Mouse (Mus musculus) cortical plate, adult 2 months (tissue): Measurements from ENCODE around the gene Pygb. TPM values are rescaled to one million over a fixed set of nuclear protein-coding genes. Genes with fewer than 3 reads are reported as not detected.
A peak's percentile ranks its signal among the peaks of the same experiment; 100 is the strongest.

Experiments
- H3K27ac ChIP-seq: fragments of 200-500 bp; 2 replicates; pipeline ENCODE4 v1.5.1; 2012; ENCODE audit warnings: low read length, control low read depth, inconsistent platforms; ENCODE audit not compliant: insufficient read depth
- H3K4me1 ChIP-seq: fragments of 200-500 bp; 2 replicates; pipeline ENCODE4 v1.6.1; 2011; ENCODE audit warnings: low read length; ENCODE audit not compliant: control insufficient read depth, insufficient read depth
- H3K4me3 ChIP-seq: fragments of 200-500 bp; 2 replicates; pipeline ENCODE4 v1.5.1; 2011; ENCODE audit warnings: mild to moderate bottlenecking, low read length, control low read depth; ENCODE audit not compliant: insufficient read depth
- CTCF ChIP-seq: fragments of 200-500 bp; IDR thresholded peaks from 2 replicates; pipeline ENCODE4 v1.5.1; 2011; ENCODE audit warnings: mild to moderate bottlenecking, control low read depth, low read length; ENCODE audit not compliant: insufficient read depth; ENCODE audit errors: extremely low read depth
- POLR2A ChIP-seq: fragments of 200-500 bp; IDR thresholded peaks from 2 replicates; pipeline ENCODE4 v1.6.1; 2011; ENCODE audit warnings: mild to moderate bottlenecking, low read length, control low read depth; ENCODE audit not compliant: insufficient read depth; ENCODE audit errors: extremely low read depth
- polyA plus RNA-seq: library from polyadenylated mRNA; depleted of rRNA; stranded (reverse); fragments of >200 nt; gene quantifications from 2 replicates; pipeline ENCODE4 v1.2.3, GENCODE M21; 2012

Pygb gene
- polyA plus RNA-seq, 1 experiment: 131 TPM

DNA sequence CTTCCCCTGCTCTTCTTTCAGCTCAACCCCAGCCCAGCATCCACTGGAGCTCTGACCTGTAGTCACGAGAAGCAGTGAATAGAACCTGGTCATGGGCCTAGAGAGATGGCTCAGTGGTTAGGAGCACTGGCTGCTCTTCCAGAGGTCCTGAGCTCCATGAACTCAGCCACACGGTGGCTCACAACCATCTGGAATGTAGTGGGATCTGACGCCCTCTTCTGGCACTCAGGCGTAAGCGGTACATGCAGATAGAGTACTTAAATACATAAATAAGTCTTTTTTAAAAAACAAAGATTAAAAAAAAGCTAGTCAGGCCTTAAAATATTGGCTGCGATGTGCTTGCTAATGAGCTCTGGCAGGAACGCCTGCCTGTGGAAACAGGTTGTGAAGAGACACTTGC, 25.1 kb upstream of the Pygb start:
- Histone ChIP-seq H3K27ac (no peak overlapping the region), H3K4me1 (no peaks in the 10 kb centered on the region), H3K4me3 (no peak overlapping the region)
- no peak for TF ChIP-seq POLR2A
- peak; percentile 38 for TF ChIP-seq CTCF

DNA sequence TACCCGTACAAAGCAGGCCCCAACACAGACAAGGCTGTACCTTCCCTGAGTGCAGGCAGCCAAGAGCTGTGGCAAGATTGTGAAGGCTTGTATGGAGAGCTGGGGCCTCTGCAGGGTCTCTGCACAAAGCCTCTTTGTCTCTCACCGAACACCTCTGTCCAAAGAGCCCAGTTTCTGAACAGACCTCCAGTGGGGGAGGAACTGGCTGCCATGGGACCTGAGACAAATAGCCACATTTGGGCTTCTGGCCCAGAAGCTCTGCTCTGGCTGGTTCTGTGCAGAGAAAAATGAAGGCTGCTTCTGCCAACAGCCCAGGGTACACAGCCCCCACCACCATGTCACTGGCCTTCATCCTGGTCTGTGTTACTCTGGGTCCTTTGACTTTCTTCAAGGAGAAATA, 20.9 kb upstream of the Pygb start:
- Histone ChIP-seq H3K4me1 (no peaks in the 10 kb centered on the region; the same call in 1 of the 2 replicates), H3K4me3 (no peak overlapping the region), H3K27ac (peak overlapping the region; percentile 54)
- no peak for TF ChIP-seq CTCF
- no peak for TF ChIP-seq POLR2A

DNA sequence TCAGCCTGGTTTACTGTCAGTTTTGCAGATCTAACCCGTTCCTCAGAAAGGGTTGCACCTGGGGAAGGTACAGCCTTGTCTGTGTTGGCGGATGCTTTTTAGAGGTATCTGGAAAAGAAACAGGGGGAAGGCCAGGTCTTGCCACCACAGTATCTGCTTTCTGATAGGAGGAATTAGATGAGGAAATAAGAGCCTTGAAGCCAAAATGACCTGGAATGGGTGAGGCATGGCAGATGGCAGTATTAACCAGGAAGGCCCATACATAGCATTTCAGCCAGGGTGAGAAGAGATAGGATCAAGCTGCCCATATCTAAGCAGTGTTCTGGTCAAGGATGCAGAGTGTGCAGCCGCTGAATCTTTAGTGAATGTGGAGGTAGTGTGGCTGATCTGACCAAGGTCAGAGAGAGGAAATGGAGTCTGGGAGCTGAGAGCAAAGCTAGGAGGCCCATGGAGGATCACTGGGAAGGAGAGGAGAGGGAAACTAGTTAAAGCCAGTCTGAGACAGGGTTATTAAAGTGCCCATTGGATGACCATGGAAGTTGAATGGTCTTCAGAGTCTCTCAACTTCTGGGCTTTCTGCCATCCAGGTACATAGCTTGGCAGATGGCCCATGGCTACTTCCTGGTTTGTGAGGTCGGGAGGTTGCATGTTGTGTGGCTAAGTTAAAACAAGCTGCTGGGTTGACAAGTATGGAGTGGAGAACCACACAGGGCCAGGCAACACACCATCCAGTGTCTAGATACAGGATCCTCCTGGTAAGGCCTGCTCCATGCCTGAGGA, 20.3 kb upstream of the Pygb start:
- Histone ChIP-seq H3K4me1 (peaks cover 4% of the 10 kb centered on the region), H3K4me3 (no peak overlapping the region), H3K27ac (0 out of 2 replicates have a peak overlapping the region, but pooled peaks have one; percentile 35)
- TF ChIP-seq POLR2A: no peak
- no peak for TF ChIP-seq CTCF

DNA sequence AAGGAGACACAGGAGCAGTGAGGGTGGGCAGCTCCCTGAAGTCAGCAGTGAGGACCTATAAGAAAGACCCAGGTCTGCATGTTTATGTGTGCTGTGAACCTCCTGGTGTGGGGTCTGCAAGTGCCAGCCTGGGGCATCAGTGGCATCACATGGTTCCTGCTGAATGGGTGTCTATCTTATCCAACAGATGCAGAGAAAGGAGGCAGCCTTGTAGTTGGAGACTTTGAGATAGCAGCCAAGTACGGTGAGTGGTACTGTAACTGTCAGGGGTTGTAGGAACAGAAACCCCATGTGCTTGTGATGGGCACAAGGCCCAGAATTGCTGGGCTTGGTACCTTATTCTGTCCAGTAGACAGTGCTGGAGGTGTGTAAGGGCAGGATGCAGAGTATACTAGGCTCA, 17.9 kb upstream of the Pygb start:
- H3K27ac ChIP-seq: no peak overlapping the region
- peaks cover 4% of the 10 kb centered on the region for H3K4me1 ChIP-seq
- H3K4me3 ChIP-seq: no peak overlapping the region
- TF ChIP-seq POLR2A (no peak), CTCF (no peak)

DNA sequence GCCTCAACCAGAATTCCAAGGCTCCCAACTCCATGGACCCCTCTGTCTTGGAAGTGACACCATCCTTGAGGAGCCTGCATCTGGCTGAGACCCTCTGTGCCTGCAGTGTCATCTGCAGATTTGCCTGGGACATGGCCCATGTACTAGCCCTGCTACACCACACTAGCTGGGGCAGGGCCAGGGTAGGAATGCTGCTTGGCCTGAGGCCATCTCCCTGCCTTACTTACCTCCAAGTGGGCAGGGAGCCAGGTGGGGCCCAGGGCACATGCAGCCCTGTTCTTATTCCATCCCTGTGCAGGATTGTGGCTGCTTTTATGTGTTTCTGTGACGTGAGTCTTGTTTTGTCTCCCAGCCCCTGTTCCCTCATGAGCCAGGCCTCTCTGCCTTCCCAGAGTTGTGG, 15.8 kb upstream of the Pygb start:
- Histone ChIP-seq H3K27ac (no peak overlapping the region), H3K4me3 (no peak overlapping the region), H3K4me1 (peaks cover 5% of the 10 kb centered on the region)
- TF ChIP-seq CTCF: no peak
- TF ChIP-seq POLR2A: no peak

DNA sequence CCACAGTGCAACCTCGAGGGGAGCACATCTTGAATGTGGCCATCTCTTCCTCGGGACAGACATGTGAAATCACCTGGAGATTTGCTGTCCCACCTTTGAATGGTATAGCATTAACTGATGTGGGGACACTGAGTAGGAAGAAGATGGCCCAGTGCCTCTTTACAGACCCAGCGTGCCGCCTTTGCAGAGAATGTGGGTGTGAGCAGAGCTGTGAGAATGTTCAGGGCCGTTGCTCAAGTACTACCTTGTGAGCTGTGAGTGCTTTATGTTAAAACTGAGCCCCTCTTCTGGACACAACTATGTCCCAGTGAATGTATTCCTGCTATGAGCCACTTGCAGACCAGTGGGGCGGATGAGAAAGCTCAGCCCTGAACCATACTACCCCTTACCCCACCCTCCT, 15.4 kb upstream of the Pygb start:
- H3K4me3 ChIP-seq: no peak overlapping the region
- no peak for TF ChIP-seq POLR2A
- TF ChIP-seq CTCF: no peak
- no peak overlapping the region for H3K27ac ChIP-seq
- peaks cover 5% of the 10 kb centered on the region for H3K4me1 ChIP-seq

DNA sequence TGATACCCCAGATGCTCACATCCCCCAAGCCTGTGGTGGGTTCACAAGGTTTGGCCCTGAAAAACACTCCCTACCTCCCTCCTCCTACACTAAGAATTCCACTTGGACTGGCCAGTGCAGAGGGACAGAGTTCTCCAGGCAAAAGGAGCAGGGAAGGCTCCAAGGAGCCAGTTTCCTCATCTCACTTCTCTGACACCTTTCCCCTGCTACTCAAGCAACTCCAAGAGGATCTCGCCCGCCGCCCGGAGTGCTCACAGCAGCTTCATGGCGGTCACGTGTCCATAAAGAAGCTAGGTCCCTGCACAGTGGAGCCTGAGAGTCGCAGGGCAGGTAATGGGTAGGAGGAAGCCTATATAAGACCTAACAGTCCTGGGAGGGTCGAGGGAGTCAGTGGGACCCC, 14.5 kb upstream of the Pygb start:
- H3K4me3 ChIP-seq: no peak overlapping the region
- TF ChIP-seq CTCF: no peak
- TF ChIP-seq POLR2A: no peak
- peaks cover 5% of the 10 kb centered on the region for H3K4me1 ChIP-seq
- H3K27ac ChIP-seq: no peak overlapping the region

DNA sequence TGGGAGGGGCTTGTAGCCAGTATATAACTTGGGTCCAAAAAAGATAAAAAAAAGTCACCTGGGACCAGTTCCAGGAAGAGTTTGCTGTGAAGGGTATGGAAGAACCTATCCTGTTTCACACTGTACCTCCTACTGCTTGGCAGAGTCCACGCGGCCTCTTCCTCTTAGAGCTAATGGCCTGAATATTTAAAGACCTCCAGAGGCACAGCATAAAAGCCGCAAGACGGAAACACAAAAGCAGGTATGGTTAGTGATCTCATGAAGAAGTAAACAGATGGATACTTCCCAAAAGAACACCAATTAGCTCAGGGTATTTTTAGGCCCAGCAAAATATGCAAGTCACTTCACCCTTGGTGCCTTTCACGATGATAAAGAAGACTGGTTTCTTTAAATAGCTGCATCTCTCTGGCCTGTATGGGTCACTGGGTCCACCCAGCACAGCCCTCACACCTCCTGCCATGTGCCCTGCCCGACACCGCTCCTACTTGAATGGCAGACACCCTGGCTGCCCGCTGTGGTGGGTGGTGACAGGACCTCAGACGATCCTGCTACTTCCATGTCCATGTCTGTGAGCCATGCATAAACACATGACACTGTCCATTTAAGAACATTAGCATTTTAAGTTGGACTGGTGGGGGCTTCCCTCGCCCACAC, 13.9 kb upstream of the Pygb start:
- TF ChIP-seq CTCF (no peak), POLR2A (no peak)
- Histone ChIP-seq H3K4me1 (peaks cover 5% of the 10 kb centered on the region), H3K4me3 (no peak overlapping the region), H3K27ac (no peak overlapping the region)

DNA sequence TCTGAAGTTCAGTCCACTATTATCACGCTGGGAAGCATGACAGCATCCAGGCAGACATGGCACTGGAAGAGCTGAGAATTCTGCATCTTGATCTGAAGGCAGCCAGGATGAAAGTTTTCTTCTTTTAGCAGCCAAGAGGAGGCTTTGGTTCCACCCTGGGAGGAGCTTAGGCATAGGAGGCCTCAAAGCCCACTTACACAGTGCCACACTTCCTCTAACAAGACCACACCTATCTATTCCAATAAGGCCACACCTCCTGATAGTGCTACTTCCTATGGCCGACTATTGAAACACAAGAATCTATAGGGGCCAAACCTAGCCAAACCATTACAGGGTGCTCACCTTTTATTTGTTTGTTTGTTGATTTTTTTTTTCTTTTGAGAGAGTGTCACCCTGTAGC, 3.7 kb upstream of the Pygb start:
- H3K4me1 ChIP-seq: no peaks in the 10 kb centered on the region
- H3K4me3 ChIP-seq: no peak overlapping the region
- TF ChIP-seq POLR2A (no peak), CTCF (no peak)
- H3K27ac ChIP-seq: no peak overlapping the region

DNA sequence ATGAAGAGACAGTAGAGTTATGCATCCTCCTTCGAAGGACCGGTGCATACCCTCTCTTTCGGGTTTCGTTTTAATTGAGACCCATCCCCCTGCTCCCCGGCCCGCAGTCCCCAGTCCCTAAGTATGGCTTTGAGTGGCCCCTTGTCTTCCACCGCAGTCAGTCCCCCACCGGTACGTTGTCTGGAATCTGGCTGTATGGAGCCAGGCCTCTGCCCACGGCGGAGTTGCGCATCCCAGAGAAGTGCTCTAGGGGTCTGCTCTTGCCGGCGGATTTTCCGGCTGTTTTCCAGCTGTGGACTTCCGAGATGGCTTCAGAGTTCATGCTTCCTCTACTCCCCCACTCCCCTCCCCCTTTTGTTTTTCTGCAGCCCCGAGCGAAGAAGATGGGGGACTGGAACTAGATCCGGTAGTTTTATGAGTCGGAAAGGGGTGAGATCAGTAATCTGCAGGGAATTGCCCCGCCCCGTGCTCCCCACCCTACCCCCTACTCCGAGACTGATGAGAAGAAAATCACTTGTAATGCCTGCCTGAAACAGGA, 768 bp downstream of the Pygb start:
- H3K4me3 ChIP-seq: peak overlapping the region; percentile 97
- H3K27ac ChIP-seq: no peak overlapping the region
- TF ChIP-seq CTCF: no peak
- TF ChIP-seq POLR2A: no peak
- H3K4me1 ChIP-seq: peaks cover 4% of the 10 kb centered on the region; the same call in 1 of the 2 replicates
